Mouse (Mus musculus) heart, embryonic 12.5 days (tissue): Measurements from ENCODE around the gene Prdm5. TPM values are rescaled to one million over a fixed set of nuclear protein-coding genes. Genes with fewer than 3 reads are reported as not detected.

Experiments
- ATAC-seq: fragments of 200-750 bp; cut with Nextera tagmentation; 2 replicates; pipeline ENCODE4 v1.8.0; 2017; ENCODE audit warnings: moderate TSS enrichment, moderate library complexity; ENCODE audit not compliant: insufficient number of reproducible peaks, low FRiP score
- H3K27ac ChIP-seq: fragments of 300-500 bp; sonication (generic); 2 replicates; pipeline ENCODE4 v1.5.1; 2016; ENCODE audit warnings: mild to moderate bottlenecking, moderate library complexity; ENCODE audit not compliant: poor library complexity, severe bottlenecking
- H3K27me3 ChIP-seq: fragments of 300-500 bp; sonication (generic); replicated peaks from 2 replicates; pipeline ENCODE4 v1.6.1; 2016; ENCODE audit warnings: mild to moderate bottlenecking, moderate library complexity
- H3K36me3 ChIP-seq: fragments of 300-500 bp; sonication (generic); 2 replicates; pipeline ENCODE4 v1.6.1; 2016; ENCODE audit warnings: mild to moderate bottlenecking, moderate library complexity
- H3K4me1 ChIP-seq: fragments of 300-500 bp; sonication (generic); replicated peaks from 2 replicates; pipeline ENCODE4 v1.6.1; 2016; ENCODE audit warnings: mild to moderate bottlenecking
- H3K4me2 ChIP-seq: fragments of 300-500 bp; sonication (generic); 2 replicates; pipeline ENCODE4 v1.6.1; 2016; ENCODE audit warnings: mild to moderate bottlenecking, moderate library complexity
- H3K4me3 ChIP-seq: fragments of 300-500 bp; sonication (generic); 2 replicates; pipeline ENCODE4 v1.5.1; 2016; ENCODE audit warnings: mild to moderate bottlenecking
- H3K9ac ChIP-seq: fragments of 300-500 bp; sonication (generic); 2 replicates; pipeline ENCODE4 v1.6.1; 2016; ENCODE audit warnings: mild to moderate bottlenecking, moderate library complexity
- H3K9me3 ChIP-seq: fragments of 300-500 bp; sonication (generic); replicated peaks from 2 replicates; pipeline ENCODE4 v1.6.1; 2016; ENCODE audit warnings: mild to moderate bottlenecking, moderate library complexity
- WGBS: fragments of 180-500 bp; shearing (Covaris S2); methylation state at CpG from one replicate; pipeline ENCODE4 v1.1.7; 2016; 5-methylcytosine and 5-hydroxymethylcytosine counted together
- polyA plus RNA-seq: library from polyadenylated mRNA; unstranded; fragments of >200 nt; fragmentation: Nextera tagmentation; extraction: Ambion mirVana; gene quantifications from 2 replicates; pipeline ENCODE4 v1.2.1, GENCODE M21; 2016

The Prdm5 gene
- polyA plus RNA-seq, 1 experiment from 2014 or later, result 12.0 TPM

- peaks cover 29% of the 10 kb centered on the region for H3K36me3 ChIP-seq
- no peak overlapping the region for H3K27ac ChIP-seq
- no peaks in the 10 kb centered on the region for H3K27me3 ChIP-seq
- H3K9ac ChIP-seq, result no peak overlapping the region
- H3K4me1 ChIP-seq, result no peaks in the 10 kb centered on the region
- no peak for ATAC-seq
- H3K4me3 ChIP-seq, result no peak overlapping the region
- H3K9me3 ChIP-seq, result peaks cover 12% of the 10 kb centered on the region; the same call in 1 of the 2 replicates
- no peak overlapping the region for H3K4me2 ChIP-seq
- 89% methylated on average over 4 of the region's 4 CpGs for WGBS
Observed at GRCm38 (mm10) chr6:65834013-65834412, 55.2 kb downstream of the Prdm5 start.

GRCm38 (mm10) chr6:65842579-65842978 is 63.8 kb downstream of the Prdm5 start:
- Histone ChIP-seq H3K4me3 (no peak overlapping the region), H3K36me3 (no peaks in the 10 kb centered on the region), H3K27ac (no peak overlapping the region), H3K27me3 (no peaks in the 10 kb centered on the region), H3K4me1 (no peaks in the 10 kb centered on the region), H3K9me3 (no peaks in the 10 kb centered on the region; the same call in 1 of the 2 replicates), H3K4me2 (no peak overlapping the region), H3K9ac (no peak overlapping the region)
- no peak for ATAC-seq
- WGBS, result 88% methylated on average over 4 of the region's 4 CpGs

DNA sequence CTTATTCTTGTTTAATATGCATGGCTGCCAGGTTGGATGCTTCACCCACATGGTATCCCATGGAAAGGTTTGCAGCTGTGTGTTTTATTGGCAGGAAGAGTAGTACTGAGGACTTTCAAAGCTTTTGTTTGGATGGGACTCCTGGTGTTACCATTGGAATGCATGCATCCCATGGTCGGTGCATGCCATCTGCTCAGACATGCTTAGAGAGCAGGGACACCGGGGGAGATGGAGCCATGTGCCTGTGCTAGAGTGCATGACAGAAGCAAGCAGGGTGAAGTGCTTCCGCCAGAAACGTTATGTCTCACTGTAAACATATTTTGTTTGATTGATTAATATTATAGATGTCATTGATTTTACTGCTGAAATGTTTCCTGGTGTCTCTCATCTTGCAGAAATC is 70.3 kb downstream of the Prdm5 start:
- ATAC-seq, result no peak
- H3K4me3 ChIP-seq, result no peak overlapping the region
- WGBS, result 76% methylated on average over 4 of the region's 4 CpGs
- no peaks in the 10 kb centered on the region for H3K27me3 ChIP-seq
- H3K4me2 ChIP-seq, result no peak overlapping the region
- H3K4me1 ChIP-seq, result no peaks in the 10 kb centered on the region
- no peak overlapping the region for H3K27ac ChIP-seq
- no peak overlapping the region for H3K9ac ChIP-seq
- H3K9me3 ChIP-seq, result no peaks in the 10 kb centered on the region; the same call in 1 of the 2 replicates
- no peaks in the 10 kb centered on the region for H3K36me3 ChIP-seq

GRCm38 (mm10) chr6:65849687-65850086 is 70.9 kb downstream of the Prdm5 start:
- Histone ChIP-seq H3K4me2 (no peak overlapping the region), H3K4me3 (no peak overlapping the region), H3K27ac (no peak overlapping the region), H3K4me1 (no peaks in the 10 kb centered on the region), H3K9me3 (no peaks in the 10 kb centered on the region; the same call in 1 of the 2 replicates), H3K36me3 (no peaks in the 10 kb centered on the region), H3K9ac (no peak overlapping the region), H3K27me3 (no peaks in the 10 kb centered on the region)
- WGBS, result 82% methylated on average over 3 of the region's 3 CpGs
- no peak for ATAC-seq

DNA sequence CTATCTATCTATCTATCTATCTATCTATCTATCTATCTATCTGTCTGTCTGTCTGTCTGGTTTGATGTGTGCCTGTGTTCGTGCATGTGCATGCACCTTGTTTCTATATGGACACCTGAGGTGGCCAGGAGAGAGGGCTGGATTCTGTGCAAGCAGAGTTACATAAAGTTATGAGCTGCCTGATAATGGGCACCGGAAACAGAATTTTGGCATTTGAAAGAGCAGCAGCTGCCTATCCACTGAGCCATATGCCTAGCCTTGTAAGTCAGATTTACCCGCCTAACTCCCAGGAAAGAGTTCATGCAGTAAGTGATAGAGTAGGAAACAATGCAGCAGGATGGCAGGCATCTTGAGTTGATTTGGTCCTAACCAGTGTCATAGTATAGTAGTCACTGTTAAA is 71.4 kb downstream of the Prdm5 start:
- H3K27ac ChIP-seq, result no peak overlapping the region
- H3K27me3 ChIP-seq, result no peaks in the 10 kb centered on the region
- no peak overlapping the region for H3K9ac ChIP-seq
- no peak overlapping the region for H3K4me2 ChIP-seq
- H3K4me3 ChIP-seq, result no peak overlapping the region
- H3K9me3 ChIP-seq, result no peaks in the 10 kb centered on the region; the same call in 1 of the 2 replicates
- no peaks in the 10 kb centered on the region for H3K36me3 ChIP-seq
- 86% methylated on average over 3 of the region's 3 CpGs for WGBS
- no peak for ATAC-seq
- no peaks in the 10 kb centered on the region for H3K4me1 ChIP-seq

DNA sequence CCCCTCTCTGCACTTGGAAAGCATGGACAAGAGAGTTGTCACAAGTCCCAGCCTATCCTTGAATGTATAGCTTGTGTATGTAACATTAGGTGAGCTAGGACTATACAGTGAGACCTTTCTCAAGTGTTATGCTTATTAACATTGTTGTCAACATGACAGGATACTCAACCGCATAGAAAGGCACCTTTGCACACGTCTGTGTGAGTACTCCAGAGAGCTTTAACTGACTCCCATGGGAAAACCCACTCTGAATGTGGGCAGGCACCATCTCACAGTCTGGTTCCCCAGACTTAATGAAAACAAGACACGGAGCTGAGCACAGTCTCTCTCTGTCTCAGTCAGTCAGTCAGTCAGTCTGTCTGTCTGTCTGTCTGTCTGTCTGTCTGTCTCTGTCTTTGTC is 75.2 kb downstream of the Prdm5 start:
- Histone ChIP-seq H3K27me3 (no peaks in the 10 kb centered on the region), H3K27ac (no peak overlapping the region), H3K4me3 (no peak overlapping the region), H3K36me3 (no peaks in the 10 kb centered on the region), H3K4me2 (no peak overlapping the region), H3K9me3 (no peaks in the 10 kb centered on the region), H3K4me1 (no peaks in the 10 kb centered on the region), H3K9ac (no peak overlapping the region)
- no peak for ATAC-seq
- 73% methylated on average over 3 of the region's 3 CpGs for WGBS

- no peak overlapping the region for H3K9ac ChIP-seq
- H3K4me2 ChIP-seq, result no peak overlapping the region
- no peak overlapping the region for H3K4me3 ChIP-seq
- no peak overlapping the region for H3K27ac ChIP-seq
- H3K4me1 ChIP-seq, result no peaks in the 10 kb centered on the region
- no peak for ATAC-seq
- no peaks in the 10 kb centered on the region for H3K36me3 ChIP-seq
- WGBS, result 82% methylated on average over 4 of the region's 4 CpGs
- no peaks in the 10 kb centered on the region for H3K27me3 ChIP-seq
- H3K9me3 ChIP-seq, result no peaks in the 10 kb centered on the region
Observed at GRCm38 (mm10) chr6:65854585-65854984, 75.8 kb downstream of the Prdm5 start.

DNA sequence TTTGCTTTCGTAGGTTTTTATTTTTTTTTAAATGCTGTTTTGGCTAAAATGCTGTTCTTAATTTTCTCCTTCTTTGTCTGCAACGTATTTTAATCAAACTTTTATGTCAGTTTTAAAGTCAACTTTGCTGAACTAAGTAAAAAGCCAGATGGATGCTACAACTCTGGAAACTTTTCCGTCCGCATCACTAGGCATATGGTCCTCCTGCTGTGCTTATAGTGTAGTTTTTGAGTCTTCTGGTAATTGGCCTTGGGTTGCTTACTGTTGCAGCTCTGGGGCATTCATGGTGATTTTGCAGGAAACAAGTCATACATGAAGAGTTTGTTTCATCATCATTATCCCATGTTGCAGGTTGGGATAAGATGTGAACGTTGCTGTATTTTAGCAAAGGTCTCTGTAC is 81.8 kb downstream of the Prdm5 start:
- no peak for ATAC-seq
- Histone ChIP-seq H3K4me2 (no peak overlapping the region), H3K27me3 (no peaks in the 10 kb centered on the region), H3K27ac (no peak overlapping the region), H3K36me3 (0 out of 2 replicates have a peak, but pooled peaks cover 4% of the 10 kb centered on the region), H3K9me3 (no peaks in the 10 kb centered on the region), H3K9ac (no peak overlapping the region), H3K4me1 (no peaks in the 10 kb centered on the region), H3K4me3 (no peak overlapping the region)
- WGBS, result 83% methylated on average over 5 of the region's 5 CpGs

DNA sequence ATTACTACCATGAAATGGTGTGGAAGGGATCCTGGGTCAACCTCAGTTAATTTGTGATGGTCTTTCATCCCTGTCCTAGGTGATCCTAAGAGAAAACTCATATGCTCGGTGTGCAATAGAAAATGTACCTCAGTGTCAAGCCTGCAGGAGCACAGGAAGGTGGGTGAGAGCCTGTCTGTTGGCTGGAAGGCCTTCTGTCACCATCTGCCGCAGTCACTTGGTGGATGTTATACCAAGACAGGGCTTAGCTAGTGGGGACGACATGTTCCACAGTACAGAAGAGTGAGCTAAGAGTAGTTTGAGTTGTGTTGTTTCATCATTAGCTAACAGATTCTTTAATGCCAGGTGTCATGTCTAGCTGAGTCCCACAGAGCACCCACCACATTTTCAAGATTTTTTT is 84.0 kb downstream of the Prdm5 start:
- Histone ChIP-seq H3K9me3 (no peaks in the 10 kb centered on the region), H3K9ac (no peak overlapping the region), H3K4me2 (no peak overlapping the region), H3K4me3 (no peak overlapping the region), H3K27ac (no peak overlapping the region), H3K4me1 (no peaks in the 10 kb centered on the region), H3K27me3 (no peaks in the 10 kb centered on the region), H3K36me3 (0 out of 2 replicates have a peak, but pooled peaks cover 6% of the 10 kb centered on the region)
- WGBS, result 80% methylated on average over 3 of the region's 3 CpGs
- ATAC-seq, result no peak

GRCm38 (mm10) chr6:65864233-65864632 is 85.4 kb downstream of the Prdm5 start:
- H3K9ac ChIP-seq, result no peak overlapping the region
- no peak for ATAC-seq
- 93% methylated on average over 3 of the region's 3 CpGs for WGBS

GRCm38 (mm10) chr6:65864919-65865318 is 86.1 kb downstream of the Prdm5 start:
- Histone ChIP-seq H3K36me3 (peaks cover 6% of the 10 kb centered on the region; the same call in 1 of the 2 replicates), H3K4me3 (no peak overlapping the region), H3K9ac (no peak overlapping the region), H3K4me1 (no peaks in the 10 kb centered on the region), H3K9me3 (no peaks in the 10 kb centered on the region), H3K27ac (no peak overlapping the region), H3K4me2 (no peak overlapping the region), H3K27me3 (no peaks in the 10 kb centered on the region)
- ATAC-seq, result no peak
- WGBS, result 82% methylated on average over 5 of the region's 5 CpGs

More at GRCm38 (mm10) chr6:65864233-65864632, 85.4 kb downstream of the Prdm5 start:
- Histone ChIP-seq H3K4me1 (no peaks in the 10 kb centered on the region), H3K9me3 (no peaks in the 10 kb centered on the region), H3K4me2 (no peak overlapping the region), H3K36me3 (0 out of 2 replicates have a peak, but pooled peaks cover 6% of the 10 kb centered on the region), H3K27ac (no peak overlapping the region), H3K4me3 (no peak overlapping the region), H3K27me3 (no peaks in the 10 kb centered on the region)

DNA sequence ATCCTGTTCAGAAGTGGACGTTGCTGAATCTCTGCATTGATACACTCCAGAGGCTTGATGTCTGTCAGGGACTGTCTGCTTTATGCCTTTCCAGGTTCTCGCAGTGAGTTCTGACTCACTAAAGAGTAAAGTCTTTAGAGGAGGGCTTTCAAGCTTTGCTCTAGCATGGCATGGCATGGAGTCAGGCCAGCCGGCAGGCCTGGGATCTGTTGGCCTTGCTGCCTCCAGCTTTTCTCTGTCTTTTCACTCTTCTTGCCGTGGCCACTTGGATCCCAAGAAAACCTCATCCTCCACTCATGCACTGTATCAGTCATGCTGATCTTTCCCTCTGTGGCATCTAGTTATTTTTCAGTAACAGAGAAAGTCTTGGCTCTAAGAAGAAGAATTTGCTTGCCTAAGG is 87.1 kb downstream of the Prdm5 start:
- H3K27me3 ChIP-seq, result no peaks in the 10 kb centered on the region
- H3K36me3 ChIP-seq, result peaks cover 15% of the 10 kb centered on the region
- 93% methylated on average over 4 of the region's 4 CpGs for WGBS
- ATAC-seq, result no peak
- H3K9me3 ChIP-seq, result no peaks in the 10 kb centered on the region
- no peak overlapping the region for H3K4me3 ChIP-seq
- H3K4me2 ChIP-seq, result no peak overlapping the region
- no peak overlapping the region for H3K27ac ChIP-seq
- H3K4me1 ChIP-seq, result no peaks in the 10 kb centered on the region
- H3K9ac ChIP-seq, result no peak overlapping the region
